Mouse (Mus musculus) adrenal gland, postnatal 14 days (tissue): Measurements from ENCODE around the gene Sgsm1. TPM values are rescaled to one million over a fixed set of nuclear protein-coding genes. Genes with fewer than 3 reads are reported as not detected.

Experiments used
- microRNA-seq, 2 experiments: library from miRNA; unstranded; fragments of <30 nt; microRNA quantifications; one replicate each; pipeline ENCODE4 v1.2.0; 2021
- total RNA-seq: library from RNA; stranded (reverse); gene quantifications from 2 replicates; pipeline ENCODE4 v1.2.3, GENCODE M21; 2021

Sgsm1 gene
- total RNA-seq, 1 experiment from 2014 or later: 8.8 TPM

Small RNA genes lying within 50 kb of the gene (microRNA-seq; reads per million reads assigned to microRNA genes)
- gene Mir7229 (0 reads per million in 2 experiments), gene Mir7230 (0 reads per million in 2 experiments)

Other genes starting within 250 kb of the Sgsm1 start
- not detected in 2 replicates for gene Crybb2, start 240.7 kb downstream of the Sgsm1 start, total RNA-seq
- gene Crybb3, start 229.2 kb downstream of the Sgsm1 start, total RNA-seq: 1.4 and 2.2 TPM in 2 replicates
- 18.2 and 20.7 TPM in 2 replicates for gene 2900026A02Rik, start 89.5 kb downstream of the Sgsm1 start, total RNA-seq
- gene Tmem211, start 83.9 kb downstream of the Sgsm1 start, total RNA-seq: not detected in 2 replicates
- not detected in 2 replicates for gene Aym1, start 46.5 kb upstream of the Sgsm1 start, total RNA-seq
- gene Wscd2, start 179.5 kb upstream of the Sgsm1 start, total RNA-seq: 5.1 and 6.5 TPM in 2 replicates